Mouse (Mus musculus): ENCODE data around the gene Faf2.
"Not testable (repeated sequence)": the region's sequence is repeated elsewhere in the genome, so short reads cannot be mapped to it uniquely, and the experiment has no call there.

GRCm38 (mm10) chr13:54613141-54613540 lies 8.4 kb upstream of the Faf2 start:
- not testable (repeated sequence) for TF ChIP-seq KAT2A (IDR thresholded peaks at IDR 0.05; ENCODE audit: insufficient replicate concordance, low read length); POLR2AphosphoS2 (IDR thresholded peaks at IDR 0.05; ENCODE audit: low read depth, low read length); POLR2A (IDR thresholded peaks at IDR 0.05; ENCODE audit: low read depth, low read length); MAX (IDR thresholded peaks at IDR 0.05; ENCODE audit: low read length); SIN3A (IDR thresholded peaks at IDR 0.05; ENCODE audit: low read length); ZMIZ1 (IDR thresholded peaks at IDR 0.05; ENCODE audit: low read depth, low read length); EP300 (IDR thresholded peaks at IDR 0.05; ENCODE audit: low read length); JUN (IDR thresholded peaks at IDR 0.05; ENCODE audit: insufficient read depth, low read depth, low read length); ZNF384 (IDR thresholded peaks at IDR 0.05; ENCODE audit: low read depth, low read length); ZKSCAN1 (IDR thresholded peaks at IDR 0.05; ENCODE audit: borderline replicate concordance, low read depth, low read length); MYC (IDR thresholded peaks at IDR 0.05; ENCODE audit: low read depth, low read length); CHD2 (IDR thresholded peaks at IDR 0.05; ENCODE audit: low read length)
- TF ChIP-seq CTCF (conservative IDR thresholded peaks at IDR 0.05 in 1 of 2, IDR thresholded peaks at IDR 0.05 in 1 of 2; ENCODE audit: low read depth in 2 of 2, low read length in 2 of 2): peak in 1 of 2 experiments; percentile 66; a peak in 2 of 4 replicates
- peak; percentile 2 for TF ChIP-seq RAD21 (IDR thresholded peaks at IDR 0.05; ENCODE audit: low read depth, low read length)

Measured in CH12.LX (cell line).